Mouse (Mus musculus): ENCODE data around the gene Il2ra. TPM values are rescaled to one million over a fixed set of nuclear protein-coding genes. Genes with fewer than 3 reads are reported as not detected.
"Not testable (repeated sequence)": the region's sequence is repeated elsewhere in the genome, so short reads cannot be mapped to it uniquely, and the experiment has no call there.

The Il2ra gene
- total and polyA plus RNA-seq, 2 experiments from 2014 or later = not detected

DNA sequence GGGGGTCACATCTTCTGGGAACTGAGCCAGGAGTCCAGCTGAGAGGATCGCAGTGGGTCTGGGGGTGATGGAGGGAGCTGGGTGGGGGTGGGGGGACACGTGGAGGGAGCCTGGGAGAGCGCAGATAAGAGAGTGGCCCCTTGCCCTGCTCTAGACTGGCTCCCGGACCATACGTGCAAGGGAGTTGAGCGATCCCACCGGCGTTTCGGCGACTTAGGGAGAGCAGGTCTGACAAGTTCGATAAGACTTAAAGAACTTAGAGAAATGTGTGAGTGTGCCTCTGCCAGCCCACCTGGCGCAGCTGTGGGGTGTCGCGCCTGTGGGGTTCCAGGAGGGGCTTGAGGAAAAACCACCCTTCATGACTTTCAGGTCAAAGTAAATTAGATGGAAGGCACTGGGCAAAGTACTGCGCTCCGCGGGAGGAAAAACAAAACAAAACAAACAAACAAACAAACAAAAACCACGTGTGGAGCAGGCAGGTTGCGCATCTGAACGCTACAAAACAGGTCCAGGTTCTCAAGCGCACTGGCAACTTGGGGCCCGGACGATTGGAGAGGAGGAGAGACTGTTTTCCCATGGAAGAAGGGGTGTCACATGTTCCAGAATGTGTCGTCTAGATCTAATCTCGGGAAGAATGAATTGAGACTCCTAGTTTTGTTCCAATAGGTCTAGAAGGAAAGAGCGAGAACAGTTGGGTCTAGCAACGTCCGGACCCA, 63.6 kb downstream of the Il2ra start:
- WGBS = 3% methylated on average over 28 of the region's 28 CpGs
- no peak for TF ChIP-seq CTCF (IDR thresholded peaks at IDR 0.05; ENCODE audit: low read depth)

DNA sequence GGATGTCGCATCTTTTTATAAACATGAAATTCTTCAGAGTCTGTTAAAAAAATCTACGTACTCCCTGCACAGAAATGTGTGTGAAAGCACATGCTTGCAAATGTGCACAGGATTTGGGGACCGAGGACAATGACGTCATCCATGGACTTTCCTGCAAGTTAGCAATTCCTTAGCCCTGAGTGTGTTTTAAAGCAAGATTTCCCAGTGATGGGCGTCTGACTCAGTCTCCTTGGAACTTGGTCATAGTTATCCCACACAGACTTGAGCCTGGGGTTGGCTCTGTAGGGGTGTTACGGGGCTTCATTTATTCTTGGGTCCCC, 64.1 kb downstream of the Il2ra start:
- ATAC-seq (no peak; the same call in 1 of the 2 replicates), DNase-seq (peak; percentile 30)
- TF ChIP-seq CTCF (IDR thresholded peaks at IDR 0.05; ENCODE audit: low read depth) = no peak
- peak overlapping the region; percentile 99 for H3K4me2 ChIP-seq (ENCODE audit: low read depth)
- no peak overlapping the region for H3K9ac ChIP-seq
- H3K9me3 ChIP-seq (ENCODE audit: low read length) = no peaks in the 10 kb centered on the region
- no peak overlapping the region for H3K27ac ChIP-seq (ENCODE audit: low read depth, low read length)
- 30% methylated on average over 6 of the region's 6 CpGs for WGBS
- H3K36me3 ChIP-seq (ENCODE audit: insufficient read depth) = no peaks in the 10 kb centered on the region
- H3K4me3 ChIP-seq (ENCODE audit: low read depth, low read length) = peak overlapping the region; percentile 49
- peaks cover 7% of the 10 kb centered on the region; the same call in 1 of the 2 replicates for H3K4me1 ChIP-seq (ENCODE audit: insufficient read depth)
- H3K27me3 ChIP-seq (ENCODE audit: insufficient read depth, low read length) = 0 out of 2 replicates have a peak, but pooled peaks cover 4% of the 10 kb centered on the region

More for the DNA sequence above, 63.6 kb downstream of the Il2ra start:
- DNase-seq (peak; percentile 4), ATAC-seq (peak; percentile 59)
- Histone ChIP-seq H3K9ac (peak overlapping the region; percentile 51; the same call in 1 of the 2 replicates), H3K4me3 (ENCODE audit: low read depth, low read length) (peak overlapping the region; percentile 49), H3K27me3 (ENCODE audit: insufficient read depth, low read length) (0 out of 2 replicates have a peak, but pooled peaks cover 4% of the 10 kb centered on the region), H3K4me1 (ENCODE audit: insufficient read depth) (peaks cover 7% of the 10 kb centered on the region; the same call in 1 of the 2 replicates), H3K9me3 (ENCODE audit: low read length) (no peaks in the 10 kb centered on the region), H3K4me2 (ENCODE audit: low read depth) (peak overlapping the region; percentile 99), H3K36me3 (ENCODE audit: insufficient read depth) (no peaks in the 10 kb centered on the region), H3K27ac (ENCODE audit: low read depth, low read length) (no peak overlapping the region)

DNA sequence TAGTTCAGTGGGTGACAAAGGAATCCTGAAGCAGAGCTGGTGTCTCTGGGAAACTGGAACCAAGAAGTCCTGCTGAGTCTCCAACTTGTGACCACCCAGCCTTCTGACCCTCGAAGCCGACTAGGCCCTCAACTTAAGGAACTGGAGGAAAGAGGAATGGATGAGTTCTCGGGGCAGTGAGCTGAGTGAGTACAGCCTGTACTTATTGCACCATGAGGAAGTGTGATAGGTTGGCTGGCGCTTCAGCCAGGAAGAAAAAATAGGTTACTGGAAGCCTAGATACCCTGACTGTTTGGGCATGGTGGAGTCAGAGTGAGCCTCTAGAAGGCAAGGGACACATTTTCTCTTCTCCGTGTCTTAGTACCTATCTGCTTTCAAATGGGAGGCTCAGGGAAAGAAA, 65.9 kb downstream of the Il2ra start:
- Histone ChIP-seq H3K27ac (ENCODE audit: low read depth, low read length) (no peak overlapping the region), H3K4me3 (ENCODE audit: low read depth, low read length) (no peak overlapping the region), H3K36me3 (ENCODE audit: insufficient read depth) (no peaks in the 10 kb centered on the region), H3K9me3 (ENCODE audit: low read length) (no peaks in the 10 kb centered on the region), H3K4me2 (ENCODE audit: low read depth) (no peak overlapping the region), H3K4me1 (ENCODE audit: insufficient read depth) (peaks cover 7% of the 10 kb centered on the region; the same call in 1 of the 2 replicates), H3K9ac (no peak overlapping the region), H3K27me3 (ENCODE audit: insufficient read depth, low read length) (0 out of 2 replicates have a peak, but pooled peaks cover 4% of the 10 kb centered on the region)
- ATAC-seq (no peak), DNase-seq (no peak)
- WGBS = 80% methylated on average over 5 of the region's 5 CpGs
- TF ChIP-seq CTCF (IDR thresholded peaks at IDR 0.05; ENCODE audit: low read depth) = no peak

DNA sequence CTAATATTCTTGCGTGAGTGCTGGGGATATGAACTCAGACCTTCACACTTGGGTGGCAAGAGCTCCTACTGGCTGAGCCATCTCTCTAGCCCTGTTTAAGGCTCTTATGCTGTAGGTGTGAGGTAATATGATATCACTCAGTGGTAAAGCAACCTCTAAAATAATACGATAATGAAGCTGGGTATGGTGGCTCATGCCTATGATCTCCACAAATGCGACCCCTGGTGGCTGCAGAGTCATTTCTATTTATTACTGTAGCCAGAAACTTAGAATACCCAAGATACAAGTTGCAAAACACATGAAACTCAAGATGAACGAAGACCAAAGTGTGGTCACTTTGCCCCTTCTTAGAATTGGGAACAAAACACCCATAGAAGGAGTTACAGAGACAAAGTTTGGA, 67.5 kb downstream of the Il2ra start:
- not testable (repeated sequence) for ATAC-seq; H3K4me3 ChIP-seq (ENCODE audit: low read depth, low read length); H3K27ac ChIP-seq (ENCODE audit: low read depth, low read length); H3K9ac ChIP-seq; H3K4me1 ChIP-seq (ENCODE audit: insufficient read depth); H3K9me3 ChIP-seq (ENCODE audit: low read length); H3K27me3 ChIP-seq (ENCODE audit: insufficient read depth, low read length); H3K36me3 ChIP-seq (ENCODE audit: insufficient read depth); H3K4me2 ChIP-seq (ENCODE audit: low read depth)
- peak; percentile 47 for TF ChIP-seq CTCF (IDR thresholded peaks at IDR 0.05; ENCODE audit: low read depth)
- peak; percentile 11 for DNase-seq
- WGBS = 51% methylated on average over 4 of the region's 4 CpGs

DNA sequence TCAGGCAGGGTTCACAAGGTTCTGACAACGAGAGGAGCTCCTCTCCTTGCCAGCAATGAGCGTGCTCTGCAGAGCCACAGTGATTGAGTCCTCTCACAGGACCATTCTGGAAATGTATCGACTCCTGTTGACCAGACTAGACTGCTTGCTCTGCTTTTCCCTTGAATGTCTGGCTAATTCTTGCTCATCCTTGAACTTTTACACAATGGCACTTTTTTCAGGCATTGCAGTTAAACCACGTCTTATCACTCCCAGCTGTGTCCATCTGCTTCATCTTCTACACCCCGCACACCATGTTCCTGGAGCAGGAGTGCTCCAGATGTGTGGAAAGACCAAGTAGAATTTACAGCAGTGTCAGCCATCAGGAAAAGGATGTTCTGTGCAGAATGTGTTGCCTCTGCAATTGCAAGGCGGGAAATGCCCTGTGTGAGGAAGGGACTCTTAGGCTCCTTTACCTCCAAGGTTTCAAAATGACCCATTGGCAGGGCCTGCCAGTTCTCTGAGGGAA, 69.9 kb downstream of the Il2ra start:
- no peaks in the 10 kb centered on the region for H3K9me3 ChIP-seq (ENCODE audit: low read length)

DNA sequence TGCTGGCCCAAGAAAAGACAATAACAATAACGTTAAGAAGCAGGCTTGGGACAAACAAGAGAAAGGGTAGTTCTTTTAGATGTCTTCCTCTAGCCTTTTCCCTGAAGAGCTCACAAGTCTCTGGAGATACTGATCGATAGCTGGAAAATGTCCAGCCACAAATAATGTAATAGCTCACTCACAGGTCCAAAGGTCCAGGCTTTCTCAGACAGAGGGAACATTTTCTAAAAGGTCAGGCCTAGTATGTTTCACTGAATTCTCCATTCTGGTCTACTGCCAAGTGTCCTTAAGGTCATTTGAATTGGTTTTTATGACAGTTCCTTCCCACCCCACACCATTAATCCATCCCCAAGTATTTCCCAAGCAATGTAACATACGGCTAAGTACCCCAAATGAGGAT, 70.4 kb downstream of the Il2ra start:
- no peak overlapping the region for H3K9ac ChIP-seq
- ATAC-seq = no peak

More for the DNA sequence above, 69.9 kb downstream of the Il2ra start:
- no peaks in the 10 kb centered on the region for H3K4me1 ChIP-seq (ENCODE audit: insufficient read depth)
- H3K27ac ChIP-seq (ENCODE audit: low read depth, low read length) = no peak overlapping the region
- 85% methylated on average over 6 of the region's 6 CpGs for WGBS
- DNase-seq (no peak), ATAC-seq (no peak)
- no peaks in the 10 kb centered on the region for H3K27me3 ChIP-seq (ENCODE audit: insufficient read depth, low read length)
- TF ChIP-seq CTCF (IDR thresholded peaks at IDR 0.05; ENCODE audit: low read depth) = no peak
- H3K9ac ChIP-seq = no peak overlapping the region
- no peaks in the 10 kb centered on the region for H3K36me3 ChIP-seq (ENCODE audit: insufficient read depth)
- H3K4me2 ChIP-seq (ENCODE audit: low read depth) = no peak overlapping the region
- H3K4me3 ChIP-seq (ENCODE audit: low read depth, low read length) = no peak overlapping the region

DNA sequence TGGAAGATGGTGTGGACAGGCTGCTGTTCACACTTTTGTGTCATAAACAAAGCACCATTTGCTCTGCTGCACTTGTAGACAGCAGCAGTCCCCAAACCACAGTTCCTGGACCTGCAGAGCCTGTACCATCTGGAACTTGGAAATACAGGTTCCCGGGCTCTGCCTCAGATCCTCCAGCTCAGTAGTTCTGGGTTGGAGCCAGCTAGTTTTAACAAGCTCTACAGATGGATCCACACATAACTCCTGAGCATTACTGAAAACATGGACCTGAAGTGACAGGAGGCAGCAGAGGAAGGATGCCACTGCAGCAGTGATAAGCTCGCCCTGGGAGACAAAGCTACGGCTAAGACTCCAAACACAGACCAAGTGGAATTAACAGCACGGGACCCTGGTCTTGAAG, 71.9 kb downstream of the Il2ra start:
- Histone ChIP-seq H3K9me3 (ENCODE audit: low read length) (no peaks in the 10 kb centered on the region), H3K4me2 (ENCODE audit: low read depth) (no peak overlapping the region), H3K9ac (no peak overlapping the region), H3K27me3 (ENCODE audit: insufficient read depth, low read length) (no peaks in the 10 kb centered on the region), H3K4me3 (ENCODE audit: low read depth, low read length) (no peak overlapping the region), H3K4me1 (ENCODE audit: insufficient read depth) (no peaks in the 10 kb centered on the region), H3K36me3 (ENCODE audit: insufficient read depth) (no peaks in the 10 kb centered on the region), H3K27ac (ENCODE audit: low read depth, low read length) (no peak overlapping the region)
- no peak for TF ChIP-seq CTCF (IDR thresholded peaks at IDR 0.05; ENCODE audit: low read depth)
- DNase-seq (peak; percentile 39), ATAC-seq (peak; percentile 65)
- WGBS = 68% methylated on average over 4 of the region's 4 CpGs

More for the DNA sequence above, 70.4 kb downstream of the Il2ra start:
- no peak for DNase-seq
- Histone ChIP-seq H3K27me3 (ENCODE audit: insufficient read depth, low read length) (no peaks in the 10 kb centered on the region), H3K36me3 (ENCODE audit: insufficient read depth) (no peaks in the 10 kb centered on the region), H3K4me3 (ENCODE audit: low read depth, low read length) (no peak overlapping the region), H3K27ac (ENCODE audit: low read depth, low read length) (no peak overlapping the region), H3K4me1 (ENCODE audit: insufficient read depth) (no peaks in the 10 kb centered on the region), H3K9me3 (ENCODE audit: low read length) (no peaks in the 10 kb centered on the region), H3K4me2 (ENCODE audit: low read depth) (no peak overlapping the region)
- 65% methylated on average over 3 of the region's 3 CpGs for WGBS
- TF ChIP-seq CTCF (IDR thresholded peaks at IDR 0.05; ENCODE audit: low read depth) = no peak
